Mouse (Mus musculus) frontal cortex, adult (tissue): ENCODE measurements at regions not wholly inside any gene's neighbourhood (a gene's known extent, or its start where the extent isn't known, plus 50 kb on each side); places are given as distances from the start of the nearest gene placed in this dataset.
"Not testable (repeated sequence)": the region's sequence is repeated elsewhere in the genome, so short reads cannot be mapped to it uniquely, and the experiment has no call there.

ENCODE experiments used
- ATAC-seq: cut with Nextera tagmentation; 2 replicates; pipeline ENCODE4 v1.9.2; 2017; ENCODE audit warnings: mild to moderate bottlenecking, moderate library complexity, mixed read lengths; ENCODE audit not compliant: low TSS enrichment

- no peak for ATAC-seq
Observed at GRCm38 (mm10) chr13:72280871-72281270, 317.3 kb upstream of the Irx1 start.

GRCm38 (mm10) chr13:72282764-72283163 is 319.2 kb upstream of the Irx1 start:
- ATAC-seq, result no peak

DNA sequence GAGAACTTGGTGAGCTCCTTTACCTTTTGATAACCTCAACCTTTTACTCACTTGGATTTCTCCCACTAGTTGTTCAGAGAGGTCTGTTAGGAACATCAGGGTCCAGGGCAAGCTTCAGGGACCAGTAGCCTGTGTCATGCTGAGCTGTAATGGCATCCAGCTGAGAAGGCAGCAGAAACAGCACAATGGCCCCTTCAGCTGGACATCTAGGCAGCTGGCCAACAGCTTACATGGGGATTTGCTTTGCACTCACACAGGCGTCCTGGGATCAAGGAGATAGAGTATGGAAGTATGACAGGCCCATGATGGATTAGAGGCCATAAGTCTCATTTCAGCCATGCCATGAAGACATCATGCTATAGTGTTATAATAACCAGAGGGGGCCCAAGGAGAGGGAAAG is 320.2 kb upstream of the Irx1 start:
- no peak for ATAC-seq

DNA sequence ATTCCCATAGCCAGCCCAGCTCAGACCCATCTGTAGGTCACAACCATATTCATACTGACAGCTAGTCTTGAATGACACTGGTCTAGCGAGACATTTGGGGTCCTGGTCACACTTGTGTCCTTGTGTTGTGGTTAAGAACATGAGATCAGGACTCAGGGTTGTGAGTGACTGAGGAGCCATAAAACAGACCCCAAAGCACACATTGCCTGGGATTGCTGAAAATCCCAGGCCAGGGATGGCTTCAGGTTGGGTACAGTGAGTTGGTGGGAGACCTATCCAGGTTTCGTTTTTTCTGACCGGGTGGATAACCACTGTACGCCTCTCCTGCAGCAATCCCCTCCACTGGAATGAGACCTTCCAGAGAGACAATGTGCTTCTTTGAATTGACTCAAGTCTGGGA is 322.8 kb upstream of the Irx1 start:
- no peak for ATAC-seq

DNA sequence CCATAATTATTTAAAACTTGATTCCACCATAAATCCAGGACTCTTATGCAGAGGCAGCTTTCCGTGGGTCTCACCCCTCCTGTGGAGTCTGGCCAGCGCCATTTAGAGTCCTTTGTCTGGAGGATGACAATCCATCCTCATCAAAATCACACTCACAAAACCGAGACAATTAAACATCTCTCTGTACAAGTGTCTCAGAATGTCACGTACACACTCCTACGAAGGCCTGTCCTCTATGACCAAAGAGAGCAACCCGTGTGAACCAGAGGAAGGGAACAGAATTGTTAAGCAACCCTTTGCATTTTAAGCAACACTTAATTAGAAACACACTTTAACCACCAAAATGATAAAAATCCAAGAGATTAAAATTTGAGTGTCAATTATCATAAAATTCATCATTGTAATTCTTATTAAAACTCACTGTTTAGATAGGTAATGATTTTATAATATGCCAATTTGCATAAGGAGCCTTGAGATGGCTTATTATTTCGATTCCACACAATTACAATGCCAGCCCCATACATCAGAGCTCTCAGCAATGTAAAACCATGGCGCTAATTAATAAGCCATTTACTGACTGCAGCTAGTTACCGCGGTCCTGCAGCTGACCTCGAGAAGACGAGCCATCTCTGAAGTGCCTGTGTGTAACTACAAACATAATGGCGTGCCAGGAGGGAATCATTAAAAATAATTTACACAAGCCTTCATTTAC is 325.0 kb upstream of the Irx1 start:
- no peak for ATAC-seq

DNA sequence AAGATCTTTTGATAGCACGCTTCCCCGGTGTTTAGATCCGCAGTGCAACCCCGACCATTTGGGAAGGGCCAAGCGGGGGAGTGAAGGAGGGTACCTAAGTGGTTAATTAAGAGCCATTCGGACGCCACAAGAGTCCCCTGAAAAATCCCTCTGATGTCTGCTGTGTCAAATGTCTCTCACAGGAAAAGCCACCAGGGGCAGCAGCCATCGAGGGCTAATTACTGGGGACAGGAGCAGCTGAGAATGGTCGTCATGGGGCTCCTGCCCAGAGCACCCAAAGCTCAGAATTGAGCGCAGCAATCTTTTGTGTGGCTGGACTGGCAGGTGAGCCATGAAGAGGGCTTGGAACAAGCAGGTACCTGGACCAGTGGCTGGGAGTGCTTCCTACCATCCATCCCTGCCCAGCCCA is 325.6 kb upstream of the Irx1 start:
- ATAC-seq, result no peak

GRCm38 (mm10) chr13:72292361-72292760 is 328.8 kb upstream of the Irx1 start:
- ATAC-seq, result no peak

DNA sequence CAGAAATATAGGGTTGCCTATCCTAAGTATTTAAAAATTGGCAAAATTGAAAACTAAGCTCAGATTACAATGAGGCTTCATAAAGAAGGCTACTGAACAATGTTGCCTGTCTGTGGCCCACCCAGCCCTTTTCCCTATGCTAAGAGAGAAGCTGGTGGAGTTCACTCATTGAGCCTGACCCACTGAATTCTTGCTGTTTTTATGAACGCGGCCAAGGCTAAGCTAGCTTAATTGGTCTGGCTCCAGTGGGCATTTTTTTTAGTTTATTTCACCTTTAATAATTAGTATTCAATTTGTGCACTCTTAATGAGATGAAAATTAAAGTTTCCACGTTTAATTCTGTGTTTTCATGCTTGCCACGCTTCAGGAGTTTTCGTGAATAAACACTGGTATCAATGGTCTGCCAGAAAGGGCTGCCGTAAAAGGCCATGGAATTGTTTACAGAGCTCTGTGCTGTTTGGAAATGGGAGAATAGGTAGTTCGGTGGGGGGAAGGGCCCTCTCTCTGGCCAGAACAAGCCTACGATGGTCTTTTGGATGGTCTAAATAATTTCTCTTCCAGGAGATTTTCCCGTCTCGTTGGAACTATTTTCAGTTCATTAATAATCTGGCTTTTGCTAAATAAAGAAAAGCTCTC is 329.7 kb upstream of the Irx1 start:
- ATAC-seq, result no peak

DNA sequence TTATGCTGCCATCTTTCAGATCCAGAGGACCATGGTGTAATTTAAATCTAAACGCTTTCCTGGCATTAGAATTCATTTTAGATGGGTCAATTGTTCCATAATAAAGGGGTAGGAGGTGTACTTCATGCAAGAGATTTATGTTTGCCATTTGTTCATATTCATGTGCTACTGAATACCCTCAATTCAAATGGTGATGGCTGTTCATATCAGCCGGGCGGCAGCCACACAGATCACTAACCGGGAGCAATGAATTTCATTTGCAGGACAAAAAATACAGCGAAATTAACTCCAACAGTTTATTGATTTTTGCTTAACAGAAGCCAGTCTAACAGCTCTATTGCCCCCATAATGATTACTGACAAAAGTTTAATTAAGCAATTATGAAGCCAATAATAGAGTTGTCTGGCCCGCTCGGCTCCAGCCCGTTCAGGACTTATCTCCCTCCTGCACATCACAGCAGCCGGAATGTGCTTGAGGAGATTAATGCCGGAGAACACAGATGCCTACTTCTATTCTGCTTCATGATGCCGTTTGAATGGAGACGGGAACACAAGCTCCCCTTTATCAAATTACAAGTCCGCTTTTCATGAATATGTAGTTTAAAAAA is 330.3 kb upstream of the Irx2 start:
- ATAC-seq, result no peak

GRCm38 (mm10) chr13:72299660-72300059 is 329.0 kb upstream of the Irx2 start:
- no peak for ATAC-seq

GRCm38 (mm10) chr13:72301114-72301513 is 327.5 kb upstream of the Irx2 start:
- ATAC-seq, result no peak

- ATAC-seq, result no peak
Observed at GRCm38 (mm10) chr13:72301841-72302240, 326.8 kb upstream of the Irx2 start.

DNA sequence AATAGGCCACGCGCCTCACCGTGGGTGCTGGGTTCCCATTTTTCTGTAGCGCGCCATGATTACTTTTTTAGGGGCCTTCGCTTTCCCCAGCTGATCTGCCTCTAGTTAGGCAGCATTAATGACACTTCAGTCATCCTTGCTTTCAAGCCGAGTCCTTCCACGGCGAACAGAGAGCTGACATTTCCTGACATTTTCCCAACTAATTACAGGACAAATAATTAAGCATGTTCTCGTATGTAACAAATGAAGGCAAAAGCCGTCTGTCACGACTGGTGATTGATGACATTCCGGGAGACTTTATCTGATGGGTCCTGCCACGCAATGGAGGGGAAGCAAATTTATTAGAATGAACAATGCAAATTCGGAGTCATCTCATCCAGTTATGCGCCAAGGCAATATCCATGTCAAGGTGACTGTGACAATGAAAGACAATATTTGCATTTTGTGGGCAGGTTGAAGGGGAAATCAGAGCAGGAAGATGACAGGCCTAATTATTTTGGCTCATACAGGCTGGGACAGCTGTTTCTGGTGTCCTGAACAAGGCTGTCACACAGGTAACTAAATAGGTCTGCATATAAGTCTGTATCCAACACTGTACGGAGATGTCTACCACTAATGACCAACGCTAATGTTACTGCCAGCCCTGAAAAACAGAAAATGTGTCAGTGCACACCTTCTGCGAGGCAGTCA is 326.0 kb upstream of the Irx2 start:
- ATAC-seq, result no peak

- no peak for ATAC-seq
Observed at GRCm38 (mm10) chr13:72303126-72303760, 325.4 kb upstream of the Irx2 start.

DNA sequence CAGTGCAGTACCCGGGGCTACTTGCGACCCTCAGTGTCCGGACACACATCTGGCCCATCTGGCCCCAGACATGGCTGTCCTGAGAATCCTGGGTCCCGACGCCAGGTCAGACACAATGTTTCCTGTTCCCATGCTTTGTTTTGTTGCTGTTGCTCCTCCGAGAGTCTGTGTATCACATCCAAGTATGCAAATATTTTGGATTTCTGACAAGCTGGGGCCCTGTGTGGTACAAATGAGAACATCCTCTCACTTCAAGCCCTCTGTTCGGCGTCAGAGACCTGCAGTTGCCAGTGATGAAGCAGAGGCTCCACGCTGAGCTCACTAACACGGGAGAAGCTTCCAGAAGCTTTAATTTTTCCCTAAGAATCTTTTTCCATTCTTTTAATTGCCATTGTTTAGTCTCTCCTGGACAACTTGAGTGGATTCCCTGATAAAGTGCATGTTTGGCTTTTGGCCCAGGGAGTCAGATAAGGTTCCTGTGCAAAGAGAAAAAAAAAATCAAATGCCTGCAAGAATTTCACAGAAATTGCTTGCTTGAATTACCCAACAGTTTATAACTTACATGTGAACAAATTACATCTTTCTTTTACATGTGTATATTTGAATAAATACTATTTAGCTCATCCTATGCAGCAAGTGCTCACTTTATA is 304.5 kb upstream of the Irx2 start:
- ATAC-seq, result no peak

GRCm38 (mm10) chr13:72326201-72326600 is 302.4 kb upstream of the Irx2 start:
- ATAC-seq, result not testable (repeated sequence)

- ATAC-seq, result no peak
Observed at GRCm38 (mm10) chr13:72345647-72346133, 282.9 kb upstream of the Irx2 start.

GRCm38 (mm10) chr13:72346207-72346943 is 282.2 kb upstream of the Irx2 start:
- no peak for ATAC-seq

DNA sequence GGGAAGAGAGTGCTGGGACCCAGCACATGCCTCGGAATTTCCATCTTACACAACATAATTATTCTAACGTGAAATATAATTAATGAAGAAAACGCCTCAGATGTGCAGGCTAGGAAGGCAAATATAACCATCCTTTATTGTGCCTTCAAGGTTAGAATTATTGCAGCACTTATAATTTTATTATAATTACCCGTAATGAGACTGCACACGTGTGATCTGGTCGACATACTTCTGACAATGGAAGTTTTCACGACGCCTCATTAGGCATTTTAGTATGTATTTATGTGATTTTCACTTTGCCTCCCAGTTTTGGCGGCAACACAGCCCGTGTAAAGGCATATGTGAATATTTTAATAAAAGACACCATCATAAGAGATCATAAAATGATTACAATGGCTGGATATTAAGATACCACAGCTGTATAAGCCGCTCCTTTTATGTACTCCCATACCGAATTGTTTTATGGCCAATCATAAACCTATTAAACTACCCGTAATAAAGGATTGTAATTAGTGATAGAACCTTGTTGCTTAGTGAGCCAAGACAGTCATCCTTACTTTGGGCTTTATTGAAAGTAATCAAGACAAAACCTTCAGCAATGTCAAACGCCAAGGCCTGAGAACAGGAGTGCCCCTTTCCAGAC is 281.6 kb upstream of the Irx2 start:
- no peak for ATAC-seq

GRCm38 (mm10) chr13:72352641-72353181 is 275.9 kb upstream of the Irx2 start:
- no peak for ATAC-seq
